Comparison of ENCODE assay signal across 13 mouse cellular contexts in the genomic region with DNA sequence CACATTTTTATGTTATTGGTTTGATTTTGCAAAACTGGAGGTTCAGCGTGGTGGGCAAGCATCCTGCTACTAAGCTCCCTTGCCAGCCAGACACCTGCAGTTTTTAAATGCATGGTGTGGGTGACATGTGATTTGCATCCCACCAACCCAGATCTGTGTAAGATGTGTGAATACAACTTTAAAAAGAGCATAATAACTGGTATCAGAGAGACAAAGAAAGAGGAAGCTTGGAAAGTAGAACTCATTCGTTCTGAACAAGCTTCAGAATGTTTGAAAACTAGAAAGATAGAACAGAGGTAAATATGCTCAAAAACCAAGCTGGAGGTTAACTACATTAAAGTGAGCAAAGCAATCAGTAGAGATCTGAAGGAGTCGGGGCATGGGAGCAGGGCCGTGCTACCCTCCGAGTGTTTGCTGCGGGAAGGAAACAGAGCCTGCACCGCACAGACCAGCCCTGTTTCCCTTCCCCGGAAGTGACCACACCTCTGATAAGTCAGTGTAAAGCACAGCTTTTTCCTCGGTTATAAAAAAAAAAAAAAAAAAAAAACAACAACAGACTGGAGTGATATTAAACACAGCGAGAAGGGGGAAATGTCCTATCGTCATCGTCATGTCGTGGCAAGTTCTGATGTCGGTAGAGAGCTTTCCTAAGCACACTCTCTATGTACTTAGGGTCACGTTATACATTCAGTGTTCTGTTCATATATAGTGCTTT.
DNase-seq lines count a peak whose midpoint lies in the region; ATAC-seq and TF ChIP-seq lines count a peak whose summit lies in the region.
"Had no signal": no experiment of that assay in that cellular context is flagged by ENCODE, and none has a peak within 500 bp of the region (broad histone marks: within the 10 kb centered on the region; RNA-seq: fewer than 3 reads in every experiment).

No protein-coding gene starts in this region.

- DNase-seq in thymus, postnatal 0 days (ENCODE audit: low spot score), result peak; percentile 22
- no peak for DNase-seq in thymus, adult 2 months
- DNase-seq in lung, postnatal 36 days, result peak; percentile 25
- peak; percentile 7 to 12 for DNase-seq in thymus, postnatal 36 days
- no peak for DNase-seq in retina, embryonic 14.5 days (ENCODE audit: low spot score)
- DNase-seq in gastrocnemius, adult 8-10 months (ENCODE audit: low spot score in 2 of 2), result no peak
- DNase-seq in midbrain, postnatal 0 days (ENCODE audit: low spot score), result no peak
- DNase-seq: cerebellum, postnatal 36 days; gastrocnemius, postnatal 10 days; kidney, adult 8-10 months; right cerebral cortex, adult 18-20 months had no signal

- no peak overlapping the region for H3K4me2 ChIP-seq in midbrain, postnatal 0 days (ENCODE audit: low read depth, low read length, poor library complexity, severe bottlenecking)

- no peak overlapping the region for H3K4me3 ChIP-seq in thymus, adult 2 months (ENCODE audit: control insufficient read depth, insufficient read depth, low read length)
- H3K4me3 ChIP-seq in midbrain, postnatal 0 days (ENCODE audit: low read depth, low read length), result no peak overlapping the region

- H3K9ac ChIP-seq in midbrain, postnatal 0 days (replicated peaks; ENCODE audit: low read length, poor library complexity, severe bottlenecking), result no peak overlapping the region

- no peaks in the 10 kb centered on the region for H3K27me3 ChIP-seq in thymus, adult 2 months (ENCODE audit: control insufficient read depth, insufficient read depth, low read length)
- H3K27me3 ChIP-seq in midbrain, postnatal 0 days (ENCODE audit: insufficient read depth, low read length), result no peaks in the 10 kb centered on the region
- H3K27me3 ChIP-seq: Patski had no signal

- ATAC-seq in granulocyte monocyte progenitor cell, adult 5-6 weeks (replicated peaks; ENCODE audit: poor library complexity, severe bottlenecking), result peak; percentile 91
- no peak for ATAC-seq in midbrain, postnatal 0 days (ENCODE audit: low FRiP score)
- ATAC-seq: Patski had no signal

- TF ChIP-seq CTCF in thymus, adult 2 months (IDR thresholded peaks at IDR 0.05; ENCODE audit: borderline replicate concordance, control insufficient read depth, extremely low read depth, insufficient read depth, low read length, poor library complexity), result no peak
- TF ChIP-seq CTCF in midbrain, postnatal 0 days (IDR thresholded peaks at IDR 0.05), result no peak

- 7% methylated on average over 15 of the region's 15 CpGs for WGBS in thymus, adult 2 months
- WGBS in midbrain, postnatal 0 days, result 85% methylated on average over 15 of the region's 15 CpGs

- no peaks in the 10 kb centered on the region for H3K36me3 ChIP-seq in thymus, adult 2 months (ENCODE audit: control insufficient read depth, insufficient read depth, low read length)
- no peaks in the 10 kb centered on the region for H3K36me3 ChIP-seq in midbrain, postnatal 0 days (ENCODE audit: insufficient read depth, low read length)

- no peak overlapping the region for H3K27ac ChIP-seq in thymus, adult 2 months (ENCODE audit: control insufficient read depth, insufficient read depth, low read length)
- no peak overlapping the region for H3K27ac ChIP-seq in midbrain, postnatal 0 days (ENCODE audit: low read depth, low read length)

- no peaks in the 10 kb centered on the region for H3K9me3 ChIP-seq in midbrain, postnatal 0 days (ENCODE audit: low read length)

- H3K4me1 ChIP-seq in thymus, adult 2 months (replicated peaks; ENCODE audit: control insufficient read depth, insufficient read depth, low read length), result no peaks in the 10 kb centered on the region
- H3K4me1 ChIP-seq in midbrain, postnatal 0 days (ENCODE audit: insufficient read depth, low read length), result no peaks in the 10 kb centered on the region

- no peak for TF ChIP-seq POLR2A in thymus, adult 2 months (IDR thresholded peaks at IDR 0.05; ENCODE audit: control insufficient read depth, extremely low read depth, insufficient read depth, low read length, poor library complexity)

Comparison
In these comparisons a context has a peak if more than half of its experiments do, and no peak if none do; other contexts are left out.
1. DNase-seq: peak in thymus, postnatal 0 days (single experiment), lung, postnatal 36 days (single experiment) and thymus, postnatal 36 days (2 of 2); none in thymus, adult 2 months (single experiment), retina, embryonic 14.5 days (single experiment), gastrocnemius, adult 8-10 months (0 of 2) and midbrain, postnatal 0 days (single experiment).